Mouse (Mus musculus): ENCODE data around the gene Gm11756. TPM values are rescaled to one million over a fixed set of nuclear protein-coding genes. Genes with fewer than 3 reads are reported as not detected.
"Not testable (repeated sequence)": the region's sequence is repeated elsewhere in the genome, so short reads cannot be mapped to it uniquely, and the experiment has no call there.

Gm11756 gene
- polyA plus RNA-seq (2014; fragmentation: Nextera tagmentation; extraction: Ambion mirVana) = not detected in 2 replicates

- ATAC-seq (ENCODE audit: insufficient number of reproducible peaks, insufficient read depth, low FRiP score, low read depth); H3K4me3 ChIP-seq (ENCODE audit: control insufficient read depth in 1 of 2, insufficient read depth in 1 of 2, low read depth in 1 of 2, low read length in 2 of 2); H3K27me3 ChIP-seq (ENCODE audit: control insufficient read depth, insufficient read depth, low read length); H3K4me2 ChIP-seq (ENCODE audit: low read length); H3K9me3 ChIP-seq (ENCODE audit: control insufficient read depth, low read length); H3K27ac ChIP-seq (replicated peaks in 1 of 2; ENCODE audit: control insufficient read depth in 1 of 2, insufficient read depth in 1 of 2, low read depth in 2 of 2, low read length in 2 of 2); H3K4me1 ChIP-seq (ENCODE audit: control insufficient read depth in 2 of 2, insufficient read depth in 2 of 2, low read length in 2 of 2); H3K9ac ChIP-seq (ENCODE audit: low read length); H3K36me3 ChIP-seq (ENCODE audit: control insufficient read depth, insufficient read depth, low read length): not testable (repeated sequence)
- WGBS = 73% methylated on average over 6 of the region's 6 CpGs
Measured at GRCm38 (mm10) chr4:73920660-73921059, at the start of gene Gm11756. Gene Gm11756, minus strand, starts transcription at chr4:73920760.

DNA sequence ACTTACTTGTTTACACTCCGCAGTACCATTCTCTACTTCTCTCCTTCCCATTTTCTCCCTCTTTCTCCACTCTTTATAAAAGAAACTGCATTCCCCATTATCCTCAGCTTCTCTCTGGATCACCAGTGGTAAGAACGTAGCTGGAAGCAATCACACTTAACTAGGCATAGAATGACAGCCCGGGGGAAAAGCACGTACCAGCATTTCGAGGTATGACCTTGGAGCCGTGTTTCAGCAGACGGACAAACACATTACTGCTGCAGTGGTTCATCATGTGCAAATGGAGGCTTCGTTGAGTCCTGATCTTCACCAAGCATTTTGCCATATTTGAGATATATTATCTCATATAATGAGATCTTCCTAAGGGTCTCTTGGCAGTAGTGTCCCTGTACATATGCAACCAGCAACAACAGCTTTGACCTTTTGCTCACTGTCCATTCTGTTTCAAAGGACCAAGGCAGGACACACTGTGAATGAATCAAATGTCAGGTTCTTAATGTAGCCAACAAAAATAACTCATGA is 29.9 kb upstream of the Gm11756 start, which contains the start of gene 2310002L09Rik:
Gene 2310002L09Rik, minus strand, starts transcription at position 472 of the 522 bp plus-strand sequence.
- Histone ChIP-seq H3K4me1 (ENCODE audit: control insufficient read depth in 2 of 2, insufficient read depth in 2 of 2, low read length in 2 of 2) (no peaks in the 10 kb centered on the region), H3K36me3 (ENCODE audit: control insufficient read depth, insufficient read depth, low read length) (no peaks in the 10 kb centered on the region), H3K9me3 (ENCODE audit: control insufficient read depth, low read length) (no peaks in the 10 kb centered on the region), H3K27ac (replicated peaks in 1 of 2; ENCODE audit: control insufficient read depth in 1 of 2, insufficient read depth in 1 of 2, low read depth in 2 of 2, low read length in 2 of 2) (no peak within 1 kb of the TSS; a peak in 1 of 4 replicates), H3K27me3 (ENCODE audit: control insufficient read depth, insufficient read depth, low read length) (no peaks in the 10 kb centered on the region), H3K4me2 (ENCODE audit: low read length) (no peak within 1 kb of the TSS), H3K9ac (ENCODE audit: low read length) (no peak within 1 kb of the TSS), H3K4me3 (ENCODE audit: control insufficient read depth in 1 of 2, insufficient read depth in 1 of 2, low read depth in 1 of 2, low read length in 2 of 2) (no peak within 1 kb of the TSS)
- 68% methylated on average over 8 of the region's 8 CpGs for WGBS
- no peak for ATAC-seq (ENCODE audit: insufficient number of reproducible peaks, insufficient read depth, low FRiP score, low read depth)

DNA sequence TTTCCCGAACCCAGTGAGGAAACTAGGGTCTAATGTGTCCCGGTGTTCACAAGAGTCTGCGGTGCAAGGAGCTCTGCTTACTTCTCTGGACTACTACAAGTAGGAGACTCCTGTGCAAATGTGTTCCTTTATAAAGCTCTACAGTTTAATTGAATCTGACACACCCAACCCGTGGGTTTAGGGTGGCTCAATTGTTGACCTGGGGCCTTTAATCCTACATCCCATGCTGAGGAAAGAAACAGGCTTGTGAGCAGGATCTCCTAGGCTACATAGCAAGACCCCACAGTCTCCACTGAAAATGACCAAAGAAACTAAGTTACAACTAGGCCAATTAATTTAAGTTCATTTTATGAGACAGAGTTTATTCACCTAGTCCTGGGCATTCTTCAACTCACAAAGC is 14.7 kb downstream of the Gm11756 start, which contains the start of gene Gm13871:
Gene Gm13871, minus strand, starts transcription at position 101 of the 400 bp plus-strand sequence.
- not testable (repeated sequence) for H3K4me3 ChIP-seq (ENCODE audit: control insufficient read depth in 1 of 2, insufficient read depth in 1 of 2, low read depth in 1 of 2, low read length in 2 of 2); H3K9me3 ChIP-seq (ENCODE audit: control insufficient read depth, low read length); ATAC-seq (ENCODE audit: insufficient number of reproducible peaks, insufficient read depth, low FRiP score, low read depth); H3K4me2 ChIP-seq (ENCODE audit: low read length); H3K27ac ChIP-seq (replicated peaks in 1 of 2; ENCODE audit: control insufficient read depth in 1 of 2, insufficient read depth in 1 of 2, low read depth in 2 of 2, low read length in 2 of 2); H3K9ac ChIP-seq (ENCODE audit: low read length); H3K27me3 ChIP-seq (ENCODE audit: control insufficient read depth, insufficient read depth, low read length); H3K36me3 ChIP-seq (ENCODE audit: control insufficient read depth, insufficient read depth, low read length); H3K4me1 ChIP-seq (ENCODE audit: control insufficient read depth in 2 of 2, insufficient read depth in 2 of 2, low read length in 2 of 2)
- WGBS = no CpG with 5 or more reads among the region's 4 CpGs

DNA sequence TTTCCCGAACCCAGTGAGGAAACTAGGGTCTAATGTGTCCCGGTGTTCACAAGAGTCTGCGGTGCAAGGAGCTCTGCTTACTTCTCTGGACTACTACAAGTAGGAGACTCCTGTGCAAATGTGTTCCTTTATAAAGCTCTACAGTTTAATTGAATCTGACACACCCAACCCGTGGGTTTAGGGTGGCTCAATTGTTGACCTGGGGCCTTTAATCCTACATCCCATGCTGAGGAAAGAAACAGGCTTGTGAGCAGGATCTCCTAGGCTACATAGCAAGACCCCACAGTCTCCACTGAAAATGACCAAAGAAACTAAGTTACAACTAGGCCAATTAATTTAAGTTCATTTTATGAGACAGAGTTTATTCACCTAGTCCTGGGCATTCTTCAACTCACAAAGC is 29.5 kb downstream of the Gm11756 start, which contains the start of gene Gm11757:
Gene Gm11757, minus strand, starts transcription at position 101 of the 400 bp plus-strand sequence.
- no CpG with 5 or more reads among the region's 4 CpGs for WGBS
- not testable (repeated sequence) for ATAC-seq (ENCODE audit: insufficient number of reproducible peaks, insufficient read depth, low FRiP score, low read depth); H3K4me3 ChIP-seq (ENCODE audit: control insufficient read depth in 1 of 2, insufficient read depth in 1 of 2, low read depth in 1 of 2, low read length in 2 of 2); H3K27me3 ChIP-seq (ENCODE audit: control insufficient read depth, insufficient read depth, low read length); H3K9ac ChIP-seq (ENCODE audit: low read length); H3K4me1 ChIP-seq (ENCODE audit: control insufficient read depth in 2 of 2, insufficient read depth in 2 of 2, low read length in 2 of 2); H3K9me3 ChIP-seq (ENCODE audit: control insufficient read depth, low read length); H3K27ac ChIP-seq (replicated peaks in 1 of 2; ENCODE audit: control insufficient read depth in 1 of 2, insufficient read depth in 1 of 2, low read depth in 2 of 2, low read length in 2 of 2); H3K4me2 ChIP-seq (ENCODE audit: low read length); H3K36me3 ChIP-seq (ENCODE audit: control insufficient read depth, insufficient read depth, low read length)

DNA sequence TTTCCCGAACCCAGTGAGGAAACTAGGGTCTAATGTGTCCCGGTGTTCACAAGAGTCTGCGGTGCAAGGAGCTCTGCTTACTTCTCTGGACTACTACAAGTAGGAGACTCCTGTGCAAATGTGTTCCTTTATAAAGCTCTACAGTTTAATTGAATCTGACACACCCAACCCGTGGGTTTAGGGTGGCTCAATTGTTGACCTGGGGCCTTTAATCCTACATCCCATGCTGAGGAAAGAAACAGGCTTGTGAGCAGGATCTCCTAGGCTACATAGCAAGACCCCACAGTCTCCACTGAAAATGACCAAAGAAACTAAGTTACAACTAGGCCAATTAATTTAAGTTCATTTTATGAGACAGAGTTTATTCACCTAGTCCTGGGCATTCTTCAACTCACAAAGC is 44.4 kb downstream of the Gm11756 start, which contains the start of gene Gm11758:
Gene Gm11758, minus strand, starts transcription at position 101 of the 400 bp plus-strand sequence.
- no CpG with 5 or more reads among the region's 4 CpGs for WGBS
- H3K36me3 ChIP-seq (ENCODE audit: control insufficient read depth, insufficient read depth, low read length); ATAC-seq (ENCODE audit: insufficient number of reproducible peaks, insufficient read depth, low FRiP score, low read depth); H3K4me1 ChIP-seq (ENCODE audit: control insufficient read depth in 2 of 2, insufficient read depth in 2 of 2, low read length in 2 of 2); H3K9me3 ChIP-seq (ENCODE audit: control insufficient read depth, low read length); H3K4me2 ChIP-seq (ENCODE audit: low read length); H3K4me3 ChIP-seq (ENCODE audit: control insufficient read depth in 1 of 2, insufficient read depth in 1 of 2, low read depth in 1 of 2, low read length in 2 of 2); H3K27ac ChIP-seq (replicated peaks in 1 of 2; ENCODE audit: control insufficient read depth in 1 of 2, insufficient read depth in 1 of 2, low read depth in 2 of 2, low read length in 2 of 2); H3K27me3 ChIP-seq (ENCODE audit: control insufficient read depth, insufficient read depth, low read length); H3K9ac ChIP-seq (ENCODE audit: low read length): not testable (repeated sequence)

Other genes with a start within 250 kb of the Gm11756 start
- gene Gm428, start 237.2 kb downstream of the Gm11756 start, polyA plus RNA-seq (2014; fragmentation: Nextera tagmentation; extraction: Ambion mirVana) = not detected in 2 replicates
- 0.42 and 0.61 TPM in 2 replicates for gene Rasef, start 129.8 kb downstream of the Gm11756 start, polyA plus RNA-seq (2014; fragmentation: Nextera tagmentation; extraction: Ambion mirVana)
- not detected in 2 replicates for gene Gm11758, start 44.5 kb downstream of the Gm11756 start, polyA plus RNA-seq (2014; fragmentation: Nextera tagmentation; extraction: Ambion mirVana)
- gene Gm11757, start 29.6 kb downstream of the Gm11756 start, polyA plus RNA-seq (2014; fragmentation: Nextera tagmentation; extraction: Ambion mirVana) = not detected in 2 replicates
- not detected in 2 replicates for gene Gm13871, start 14.8 kb downstream of the Gm11756 start, polyA plus RNA-seq (2014; fragmentation: Nextera tagmentation; extraction: Ambion mirVana)
- gene 2310002L09Rik, start 30.1 kb upstream of the Gm11756 start, polyA plus RNA-seq (2014; fragmentation: Nextera tagmentation; extraction: Ambion mirVana) = 0.74 and 0.92 TPM in 2 replicates
- 0.09 and 0.30 TPM in 2 replicates for gene Frmd3, start 92.7 kb upstream of the Gm11756 start, polyA plus RNA-seq (2014; fragmentation: Nextera tagmentation; extraction: Ambion mirVana)